Mouse (Mus musculus) neural tube, embryonic 10.5 days (tissue): ENCODE data around the gene Dbndd2.

Experiments used
- DNase-seq: peaks from one replicate; pipeline ENCODE4 v3.0.0-alpha.2; 2017; ENCODE audit warnings: low spot score; ENCODE audit errors: extremely low spot score

Gene Dbndd2

DNA sequence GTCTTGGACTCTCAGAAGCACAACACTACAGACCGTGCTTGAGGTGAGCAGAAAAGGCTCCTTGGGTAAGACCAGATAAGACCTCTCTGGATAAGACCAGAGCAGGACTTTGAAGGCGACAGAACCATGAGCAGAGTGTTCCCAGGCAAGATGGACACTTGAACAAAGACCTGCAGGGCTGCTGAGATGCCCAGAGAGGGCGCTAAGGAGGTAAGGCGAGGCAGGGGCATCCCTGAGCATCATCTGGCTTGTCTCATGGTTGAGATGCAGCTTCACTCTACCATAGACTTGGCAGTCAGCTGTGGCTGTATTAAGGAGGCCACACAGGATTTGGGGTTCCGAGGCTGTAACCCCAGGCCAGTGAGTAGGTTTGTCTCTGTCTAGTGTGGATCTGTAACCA is 13.4 kb downstream of the Dbndd2 start:
- no peak for DNase-seq

DNA sequence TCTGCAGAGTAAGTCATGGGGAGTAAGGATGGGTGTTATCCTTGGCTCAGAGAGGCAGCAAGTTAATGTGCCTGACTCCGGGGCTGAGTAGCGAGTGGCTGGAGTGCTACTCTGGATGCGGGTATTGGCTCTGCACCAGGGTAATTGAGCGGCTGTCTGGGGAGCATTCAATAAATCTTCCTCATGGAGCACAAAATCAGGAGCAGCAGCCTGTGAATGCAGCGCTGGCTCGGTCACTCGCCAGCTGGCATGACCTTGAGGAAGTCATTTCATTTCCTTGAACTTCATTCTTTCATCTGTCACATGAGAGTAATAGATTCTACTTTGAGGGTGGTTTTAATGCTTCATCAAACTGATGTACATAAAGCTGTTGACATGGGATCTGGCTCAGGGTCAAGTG is 14.6 kb downstream of the Dbndd2 start:
- no peak for DNase-seq

DNA sequence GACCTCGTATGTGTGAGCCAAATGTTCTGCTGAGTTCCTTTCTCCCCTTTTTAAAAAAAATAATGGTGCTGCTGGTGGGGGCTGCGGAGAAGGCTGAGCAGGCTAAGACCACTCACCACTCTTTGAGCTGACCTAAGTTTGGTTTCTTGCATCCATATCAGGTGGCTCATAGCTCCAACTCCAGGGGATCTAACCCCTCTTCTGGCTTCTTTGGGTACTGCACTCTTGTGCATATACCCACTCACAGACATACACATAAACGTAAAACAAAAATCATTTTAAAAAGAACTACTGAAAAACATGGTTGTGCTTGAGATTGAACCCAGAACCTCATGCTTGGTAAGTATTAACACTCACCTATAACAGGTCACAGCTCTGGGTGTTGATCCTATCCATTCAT is 19.0 kb downstream of the Dbndd2 start:
- no peak for DNase-seq

DNA sequence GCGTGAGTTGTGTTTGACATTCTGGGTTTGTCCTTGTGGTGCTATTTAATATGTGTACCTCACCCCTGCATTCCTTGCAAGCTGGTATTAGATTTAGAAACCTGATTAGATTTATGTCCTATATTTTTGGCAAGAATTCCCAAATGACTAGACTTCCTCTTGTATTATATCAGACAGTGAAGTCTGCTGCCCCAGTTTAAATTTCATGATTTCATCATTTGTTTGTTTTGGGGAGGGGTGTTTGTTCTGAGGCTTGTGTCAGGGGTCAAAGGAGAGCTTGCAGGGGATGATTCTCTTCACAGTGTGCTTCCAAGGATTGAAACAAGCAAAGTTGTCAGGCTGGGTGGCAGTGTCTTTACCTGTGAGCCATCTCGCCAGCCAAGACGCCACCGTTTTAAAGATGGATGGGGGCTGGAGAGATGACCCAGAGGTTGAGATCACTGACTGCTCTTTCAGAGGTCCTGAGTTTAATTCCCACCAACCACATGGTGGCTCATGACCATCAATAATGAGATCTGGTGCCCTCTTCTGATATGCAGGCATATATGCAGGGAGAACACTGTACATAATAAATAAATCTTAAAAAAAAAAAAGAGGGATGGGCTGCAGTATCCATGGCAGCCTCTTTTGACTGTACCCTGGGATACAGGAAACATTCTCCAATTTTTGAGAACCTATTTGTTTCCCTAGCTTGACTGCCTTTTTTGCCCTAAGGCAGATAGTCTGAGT is 19.9 kb downstream of the Dbndd2 start:
- no peak for DNase-seq

DNA sequence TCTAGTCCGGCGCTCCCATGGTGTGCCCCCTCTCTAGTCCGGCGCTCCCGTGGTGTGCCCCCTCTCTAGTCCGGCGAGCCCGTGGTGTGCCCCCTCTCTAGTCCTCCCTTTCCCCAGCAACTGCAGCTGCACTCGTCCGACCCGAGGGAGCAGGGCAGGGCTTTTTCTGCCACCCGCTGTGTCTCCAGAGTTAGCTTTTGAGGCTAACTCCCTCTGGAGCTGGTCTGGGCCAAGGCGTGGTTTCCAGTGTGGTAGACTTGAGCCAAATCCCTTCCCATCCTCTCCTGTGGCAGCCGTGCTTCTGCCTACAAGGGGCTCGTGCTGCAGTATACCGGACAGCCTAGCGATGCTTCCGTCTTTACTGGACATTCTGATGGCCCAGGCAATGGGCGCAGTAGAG is 21.9 kb downstream of the Dbndd2 start:
- DNase-seq: no peak

DNA sequence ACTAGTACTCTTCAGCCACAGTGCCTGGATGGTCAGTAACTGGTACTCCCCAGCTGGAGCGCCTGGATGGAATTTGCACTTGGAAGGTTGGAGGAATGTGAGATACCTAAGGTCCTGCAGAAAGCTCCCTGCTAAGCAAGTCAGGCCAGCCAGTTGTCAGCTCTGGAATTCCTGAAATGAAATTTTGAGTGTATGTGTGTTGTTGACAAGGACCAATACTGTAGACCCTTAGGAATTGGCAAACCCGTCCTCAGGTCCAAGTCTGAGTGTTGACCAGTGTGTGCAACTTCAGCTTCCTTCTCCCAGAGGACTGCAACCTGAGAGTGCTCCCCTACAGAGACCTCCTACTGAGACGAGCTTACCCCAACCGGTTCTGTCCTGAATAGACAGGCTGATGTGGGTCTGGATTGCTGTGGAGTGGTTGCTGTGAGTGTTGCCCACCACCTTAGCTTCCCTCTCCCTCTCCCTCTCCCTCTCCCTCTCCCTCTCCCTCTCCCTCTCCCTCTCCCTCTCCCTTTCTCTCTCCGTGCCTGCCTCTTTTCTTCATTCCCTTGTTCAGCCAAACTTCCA is 24.8 kb downstream of the Dbndd2 start:
- DNase-seq: no peak

DNA sequence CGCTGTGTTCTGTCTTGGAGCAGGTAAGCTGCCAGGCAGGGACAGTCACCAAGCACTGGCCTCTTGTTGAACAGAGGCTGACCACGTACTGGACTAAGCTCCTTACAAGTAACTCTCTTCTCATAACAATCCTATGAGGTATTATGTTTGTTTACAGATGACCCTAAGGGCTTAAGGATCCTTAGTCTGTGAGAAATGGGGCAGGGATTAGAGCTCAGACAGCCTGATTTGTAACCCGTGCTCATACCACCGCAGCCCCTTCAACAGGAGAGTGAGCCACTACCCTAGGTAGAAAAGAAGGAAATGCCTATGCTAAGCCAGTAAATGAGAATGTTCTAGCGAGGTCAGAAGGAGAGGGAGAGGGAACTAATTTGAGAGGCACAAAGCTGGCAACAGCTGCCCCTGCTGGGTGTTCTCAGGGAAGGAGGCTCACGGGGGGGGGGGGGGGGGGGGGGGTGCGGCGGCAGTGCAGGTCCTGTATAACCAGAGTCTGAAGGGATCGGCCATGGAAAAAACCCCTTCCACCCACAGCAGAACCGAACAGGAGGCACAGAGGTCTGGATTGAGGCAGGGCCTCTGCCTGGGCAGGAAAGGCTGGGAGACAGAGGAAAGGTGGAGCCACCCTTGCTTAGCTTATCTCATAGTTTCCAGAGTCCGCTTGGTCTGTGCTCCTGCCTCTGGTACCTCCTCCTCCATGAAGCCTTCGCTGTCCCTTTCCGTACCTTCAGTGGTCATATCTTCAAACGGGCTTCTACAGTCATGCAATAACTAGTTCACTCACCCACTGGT is 26.4 kb downstream of the Dbndd2 start:
- DNase-seq: no peak

DNA sequence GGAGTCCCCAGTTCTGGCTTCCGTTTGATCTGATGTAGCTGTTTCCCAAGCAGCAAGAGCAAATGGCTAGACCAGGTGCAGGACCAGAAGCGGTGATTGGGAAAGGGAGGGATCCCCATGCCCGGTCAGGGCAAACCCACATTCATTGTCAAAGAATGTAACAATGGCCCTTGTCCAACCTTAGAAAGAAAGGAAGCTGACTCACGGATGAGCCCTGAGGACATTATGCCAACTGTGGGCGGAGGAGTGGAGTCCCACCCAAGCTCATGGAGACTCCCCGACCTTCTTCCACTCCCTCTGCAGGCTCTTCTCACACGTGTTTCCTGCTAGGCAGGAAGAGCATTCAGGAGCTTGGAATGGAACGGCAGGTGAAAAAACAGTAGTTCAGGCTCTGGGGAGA is 27.5 kb downstream of the Dbndd2 start:
- DNase-seq: no peak

DNA sequence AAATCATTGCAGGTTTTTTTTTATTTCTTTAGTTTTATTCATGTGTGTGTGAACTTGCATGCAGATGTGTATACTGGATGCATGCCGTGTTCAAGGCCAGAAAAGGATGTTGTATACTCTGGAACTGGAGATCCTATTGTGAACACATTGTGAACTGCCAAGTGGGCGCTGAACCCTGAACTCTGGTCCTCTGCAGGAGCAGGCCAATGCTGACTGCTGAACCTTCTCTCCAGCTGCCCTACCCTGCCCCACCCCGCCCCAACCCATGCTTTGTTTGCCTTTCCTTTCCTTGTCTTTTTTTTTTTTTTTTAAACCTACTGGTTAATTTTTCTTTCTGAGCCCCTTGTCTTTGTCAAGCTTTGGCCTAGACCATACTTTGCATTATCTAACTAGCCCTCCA is 29.0 kb downstream of the Dbndd2 start:
- no peak for DNase-seq

DNA sequence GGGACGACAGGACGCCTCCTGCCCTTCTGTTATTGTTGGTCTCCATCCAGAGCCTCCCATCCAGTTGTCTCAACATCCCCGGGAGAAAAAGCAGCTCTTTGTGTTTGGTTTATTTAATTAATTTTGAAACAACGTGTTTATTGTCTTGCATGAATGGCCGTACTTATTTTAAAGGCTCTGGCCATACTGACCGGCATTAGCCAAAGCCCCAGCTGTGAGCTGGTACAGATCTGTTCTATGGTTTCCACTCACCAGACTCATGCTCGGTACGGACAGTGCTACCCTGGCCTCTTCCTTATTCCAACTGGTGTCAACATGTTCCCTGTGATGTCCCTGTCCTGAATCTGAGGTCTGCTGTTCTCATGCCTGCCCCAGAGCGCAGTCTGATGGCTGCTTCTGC is 30.0 kb downstream of the Dbndd2 start:
- no peak for DNase-seq

DNA sequence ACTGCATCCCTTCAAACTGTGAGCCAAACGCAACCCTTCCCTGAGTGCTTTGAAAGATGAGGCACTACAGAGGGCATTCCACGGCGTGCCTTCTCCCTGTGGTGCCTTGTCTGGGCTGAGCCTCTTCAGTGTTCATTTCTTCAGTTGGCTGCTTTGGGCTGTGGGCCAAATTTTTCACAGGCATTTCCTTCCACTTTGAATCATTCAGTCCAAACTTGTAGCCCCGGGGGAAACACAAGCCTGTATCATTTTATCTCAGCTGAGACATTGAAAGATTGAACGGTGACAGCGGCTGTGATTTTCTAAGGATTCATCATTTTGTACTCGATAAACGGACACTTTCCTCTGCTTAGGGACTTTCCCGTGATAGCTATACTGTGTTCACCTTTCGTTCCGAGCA is 30.7 kb downstream of the Dbndd2 start:
- DNase-seq: no peak

DNA sequence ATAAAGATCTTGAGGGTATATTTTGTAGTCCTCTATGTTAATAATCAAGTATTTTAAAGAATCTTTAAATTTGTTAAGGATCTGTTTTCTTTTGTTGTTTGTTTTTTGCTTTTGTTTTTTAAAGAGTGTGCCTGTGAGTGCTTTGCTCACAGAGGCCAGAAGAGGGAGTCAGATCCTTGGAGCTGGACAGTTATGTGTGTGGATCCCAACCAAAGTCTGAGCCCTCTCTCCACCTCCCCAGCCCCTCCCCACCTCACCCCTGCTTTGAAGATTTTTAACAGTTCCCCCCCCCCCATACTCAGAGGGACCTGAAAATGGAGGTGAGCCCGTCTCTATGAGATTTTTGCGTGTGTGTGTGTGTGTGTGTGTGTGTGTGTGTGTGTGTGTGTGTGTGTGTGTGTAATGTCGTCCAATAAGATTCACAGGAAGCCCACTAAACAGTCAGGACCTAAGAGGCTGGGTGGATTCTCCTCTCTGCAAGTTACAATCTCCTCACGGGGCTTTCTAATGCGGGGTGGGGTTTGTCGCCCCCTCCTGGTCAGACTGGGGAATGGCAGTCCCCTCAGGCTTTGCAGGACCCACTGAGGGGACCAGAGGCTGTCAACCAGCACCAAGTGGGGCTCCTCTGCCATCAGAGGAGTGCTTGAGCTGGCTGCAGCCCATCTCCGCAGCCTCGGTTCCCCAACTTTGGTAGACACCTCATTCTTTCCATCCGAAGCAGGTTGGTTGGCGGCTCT is 31.7 kb downstream of the Dbndd2 start:
- peak; percentile 66 for DNase-seq

DNA sequence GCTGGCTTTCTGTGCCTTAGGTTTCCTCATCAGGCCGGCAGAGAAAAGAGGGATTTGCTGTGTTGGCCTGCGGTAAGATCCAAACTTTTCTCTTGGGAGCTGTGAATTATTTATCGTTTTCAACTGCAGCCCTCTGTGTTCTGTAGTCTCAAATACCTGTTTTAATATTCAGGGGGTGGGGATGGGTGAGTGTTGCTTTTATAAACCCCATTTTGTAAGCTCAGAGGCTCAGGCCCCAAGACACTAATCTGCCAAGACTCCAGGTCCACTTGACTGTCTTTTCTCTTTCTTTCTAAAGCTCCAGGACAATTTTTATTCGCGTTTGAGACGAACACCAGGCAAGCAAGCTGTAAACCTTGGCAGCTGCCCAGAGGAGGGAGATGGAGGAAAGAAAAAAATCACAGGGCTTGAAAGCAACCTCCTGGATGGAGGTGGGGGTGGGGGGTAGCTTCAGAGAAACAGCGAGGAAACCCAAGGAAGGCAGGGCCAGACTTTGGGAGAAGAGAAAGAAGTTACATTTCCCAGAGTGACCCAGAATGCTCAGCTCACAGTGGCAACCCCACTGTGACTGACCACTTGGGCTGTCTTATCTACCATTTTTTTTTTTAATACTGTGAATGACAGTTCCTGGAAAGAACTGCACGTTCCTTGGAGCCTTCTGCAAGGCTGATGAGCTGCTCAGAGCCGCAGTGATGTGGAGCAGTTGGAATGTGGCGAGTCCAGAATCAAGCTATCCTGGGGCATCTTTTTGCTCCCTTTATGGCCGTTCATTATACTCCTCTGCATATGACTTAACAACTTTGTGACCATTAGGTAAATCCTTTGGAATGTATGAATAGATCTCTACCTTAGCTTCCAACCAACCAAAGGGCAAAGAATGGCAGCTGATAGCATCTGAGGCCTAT is 32.6 kb downstream of the Dbndd2 start:
- no peak for DNase-seq

DNA sequence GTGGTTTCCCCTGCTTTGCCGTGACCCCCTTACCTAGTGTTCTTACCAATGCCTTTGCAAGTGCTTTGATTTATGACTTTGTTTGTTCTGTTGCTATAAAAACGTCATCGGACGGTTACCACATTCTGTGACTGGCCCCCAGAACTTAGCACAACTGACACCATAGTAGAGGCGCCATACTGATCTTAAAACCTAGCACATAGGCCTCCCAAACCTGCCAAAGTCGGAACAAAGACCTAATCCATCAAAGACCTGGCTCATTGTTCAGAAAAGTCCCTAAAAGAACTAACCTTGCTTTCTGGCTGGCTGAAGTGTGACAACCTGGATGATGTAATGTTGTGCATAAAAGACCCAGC is 33.2 kb downstream of the Dbndd2 start:
- DNase-seq: no peak

DNA sequence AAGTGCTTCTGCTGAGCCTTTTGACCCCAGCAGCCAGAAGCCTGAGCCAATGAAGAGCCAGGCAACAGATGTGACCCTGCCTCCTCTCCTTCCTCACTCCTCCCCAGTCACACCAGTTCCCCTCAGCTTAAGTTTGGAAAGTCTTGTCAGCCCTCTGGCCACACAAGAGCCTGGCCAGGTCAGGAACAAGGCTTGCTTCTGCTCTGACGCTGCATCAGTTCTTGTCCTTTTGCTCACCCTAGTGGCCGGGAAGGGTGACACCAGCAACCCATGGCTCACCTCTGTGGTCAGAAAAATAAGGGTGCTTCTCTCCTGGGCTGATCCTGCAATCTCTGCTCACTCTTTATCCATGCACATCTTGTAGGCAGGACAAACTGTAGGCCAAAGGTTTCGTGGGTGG is 34.9 kb downstream of the Dbndd2 start:
- DNase-seq: peak; percentile 40

DNA sequence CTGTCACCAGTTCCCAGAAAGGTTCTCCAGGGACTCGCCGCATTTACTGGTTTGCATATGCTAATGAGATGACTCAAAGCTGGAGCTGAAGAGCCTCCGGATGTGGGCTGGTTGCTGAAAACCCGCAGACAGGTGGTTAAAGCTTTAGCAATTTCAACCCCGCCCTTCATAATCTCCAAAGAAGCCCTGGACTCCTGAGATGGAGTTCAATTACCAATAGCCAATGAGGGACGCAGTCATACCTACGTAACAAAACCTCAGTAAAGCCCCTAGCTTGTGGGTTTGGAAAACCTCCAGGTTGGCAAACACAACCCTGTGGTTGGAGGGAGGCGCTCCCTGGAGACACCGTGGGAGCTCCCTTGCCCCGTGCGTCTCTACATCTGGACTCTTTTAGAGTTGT is 35.9 kb downstream of the Dbndd2 start:
- DNase-seq: no peak

DNA sequence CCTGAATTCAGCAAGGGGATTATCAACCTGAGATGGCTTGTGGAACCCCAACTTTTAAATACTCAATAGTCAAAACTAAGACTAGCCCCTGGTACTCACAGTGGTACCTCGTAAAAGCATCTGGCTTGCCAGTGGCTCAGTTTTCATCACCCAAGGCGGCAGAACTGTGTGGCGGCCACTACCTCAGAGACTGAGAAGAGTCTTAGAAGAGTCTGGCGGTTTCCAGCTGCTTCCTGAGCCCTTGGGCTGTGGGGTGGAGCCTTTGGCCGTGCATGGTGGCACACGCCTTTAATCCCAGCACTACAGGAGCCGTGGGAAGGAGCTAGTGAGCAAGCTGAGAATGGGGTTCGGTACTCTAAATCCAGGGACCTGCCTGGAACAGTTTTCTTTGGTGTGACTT is 36.4 kb downstream of the Dbndd2 start:
- DNase-seq: no peak

DNA sequence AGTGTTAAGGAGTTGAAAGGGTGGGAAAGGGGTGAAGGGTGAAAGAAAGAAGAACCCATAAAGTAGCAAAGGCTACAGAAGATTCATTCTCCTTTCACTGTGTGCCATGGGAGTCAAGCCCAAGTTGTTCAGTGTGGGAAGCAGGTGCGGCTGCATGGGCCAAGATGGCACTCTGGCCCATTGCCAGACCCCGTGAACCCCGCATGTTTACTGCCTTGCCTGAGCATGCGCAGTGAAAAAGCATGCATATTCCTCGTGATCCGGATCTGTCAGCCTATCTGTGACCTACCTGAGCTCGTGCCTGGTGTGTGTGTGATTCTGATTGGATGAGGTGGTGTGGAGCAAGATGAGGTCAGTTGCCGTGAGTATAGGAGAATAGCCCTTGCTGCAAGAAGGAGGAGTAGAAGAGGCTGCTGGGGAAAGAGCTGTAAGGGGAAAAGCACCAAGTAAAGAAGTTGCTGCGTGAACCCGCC is 37.4 kb downstream of the Dbndd2 start:
- DNase-seq: no peak

DNA sequence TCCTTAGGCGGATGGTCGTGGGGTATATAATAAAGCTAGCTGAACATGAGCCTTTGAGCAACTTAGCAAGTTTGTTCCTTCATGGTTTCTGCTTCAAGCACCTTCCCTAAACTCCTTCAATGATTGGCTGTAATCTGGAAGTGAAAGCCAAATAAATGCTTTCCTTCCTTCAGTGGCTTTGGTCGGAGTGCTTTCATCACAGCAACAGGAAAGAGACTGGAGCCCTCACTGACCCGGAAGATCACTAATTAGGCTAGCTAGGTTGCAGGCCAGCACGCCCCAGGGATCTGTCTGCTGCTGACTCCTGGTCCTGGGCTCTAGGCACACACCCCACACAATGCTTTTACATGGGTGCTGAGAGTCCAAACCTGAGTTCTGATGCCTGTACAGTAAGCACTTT is 42.7 kb downstream of the Dbndd2 start:
- no peak for DNase-seq

DNA sequence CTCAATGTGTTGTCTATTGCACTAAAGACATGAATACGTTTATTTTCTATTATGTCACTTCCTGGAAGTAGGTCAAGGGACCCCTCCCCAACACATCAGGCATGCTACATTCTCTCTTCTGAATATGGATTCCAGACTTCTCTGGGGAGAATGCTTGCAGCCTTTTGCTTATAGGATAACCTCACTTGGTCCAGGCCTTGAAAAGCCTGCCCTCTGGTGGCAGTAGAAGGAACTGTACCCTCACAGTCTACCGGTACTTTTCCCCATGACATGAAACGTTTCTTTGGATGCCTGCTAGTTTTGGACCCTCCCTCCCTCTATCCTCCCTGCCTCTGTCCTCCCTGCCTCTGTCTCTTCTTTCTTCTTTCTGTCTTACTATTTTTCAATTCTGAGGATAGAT is 45.3 kb downstream of the Dbndd2 start:
- DNase-seq: peak; percentile 73

DNA sequence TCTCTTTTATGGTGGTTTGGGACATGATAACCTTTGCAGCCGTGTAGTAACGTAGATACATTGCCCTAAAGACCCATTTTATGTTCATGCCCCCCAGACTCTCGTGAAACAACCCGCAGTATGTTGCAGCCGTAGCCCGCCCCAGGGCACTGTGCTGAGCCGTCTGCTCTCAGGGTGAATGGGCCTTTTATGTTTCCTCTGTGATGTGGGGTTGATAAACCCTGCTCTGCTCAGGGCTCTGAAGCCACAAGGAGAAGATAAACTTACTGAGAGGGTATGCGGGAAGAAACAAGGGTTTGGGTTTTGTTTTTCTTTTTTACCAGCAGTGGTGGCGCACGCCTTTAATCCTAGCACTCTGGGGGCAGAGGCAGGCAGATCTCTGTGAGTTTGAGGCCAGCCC is 48.4 kb downstream of the Dbndd2 start:
- no peak for DNase-seq
